Mouse (Mus musculus) embryonic facial prominence, embryonic 12.5 days (tissue): Measurements from ENCODE around the gene Hey2. TPM values are rescaled to one million over a fixed set of nuclear protein-coding genes. Genes with fewer than 3 reads are reported as not detected.

Experiments
- ATAC-seq: fragments of 200-750 bp; cut with Nextera tagmentation; 2 replicates; pipeline ENCODE4 v1.8.0; 2017; ENCODE audit not compliant: insufficient number of reproducible peaks, insufficient read depth, low FRiP score, low TSS enrichment
- H3K27ac ChIP-seq: fragments of 300-500 bp; sonication (generic); 2 replicates; pipeline ENCODE4 v1.5.1; 2016; ENCODE audit warnings: mild to moderate bottlenecking
- H3K27me3 ChIP-seq: fragments of 300-500 bp; sonication (generic); 2 replicates; pipeline ENCODE4 v1.6.1; 2016; ENCODE audit warnings: mild to moderate bottlenecking, moderate library complexity
- H3K36me3 ChIP-seq: fragments of 300-500 bp; sonication (generic); 2 replicates; pipeline ENCODE4 v1.6.1; 2016; ENCODE audit warnings: mild to moderate bottlenecking
- H3K4me1 ChIP-seq: fragments of 300-500 bp; sonication (generic); 2 replicates; pipeline ENCODE4 v1.6.1; 2016
- H3K4me2 ChIP-seq: fragments of 300-500 bp; sonication (generic); replicated peaks from 2 replicates; pipeline ENCODE4 v1.6.1; 2016; ENCODE audit warnings: mild to moderate bottlenecking, moderate library complexity
- H3K4me3 ChIP-seq: fragments of 300-500 bp; sonication (generic); 2 replicates; pipeline ENCODE4 v1.5.1; 2016; ENCODE audit warnings: mild to moderate bottlenecking
- H3K9ac ChIP-seq: fragments of 300-500 bp; sonication (generic); 2 replicates; pipeline ENCODE4 v1.6.1; 2016; ENCODE audit warnings: mild to moderate bottlenecking, moderate library complexity
- H3K9me3 ChIP-seq: fragments of 300-500 bp; sonication (generic); 2 replicates; pipeline ENCODE4 v1.6.1; 2016; ENCODE audit warnings: mild to moderate bottlenecking, moderate library complexity
- WGBS: fragments of 180-500 bp; shearing (Covaris S2); methylation state at CpG from one replicate; pipeline ENCODE4 v1.1.7; 2016; 5-methylcytosine and 5-hydroxymethylcytosine counted together
- polyA plus RNA-seq: library from polyadenylated mRNA; unstranded; fragments of >200 nt; fragmentation: Nextera tagmentation; extraction: Ambion mirVana; gene quantifications from 2 replicates; pipeline ENCODE4 v1.2.1, GENCODE M21; 2016

The Hey2 gene
- polyA plus RNA-seq, 1 experiment from 2014 or later, result 19.2 TPM

GRCm38 (mm10) chr10:30787684-30788339 lies 54.8 kb downstream of the Hey2 start:
- WGBS, result 93% methylated on average over 3 of the region's 3 CpGs

GRCm38 (mm10) chr10:30786103-30786754 lies 56.4 kb downstream of the Hey2 start:
- no peak overlapping the region for H3K27ac ChIP-seq
- WGBS, result 84% methylated on average over 5 of the region's 5 CpGs
- no peak for ATAC-seq

More at GRCm38 (mm10) chr10:30787684-30788339, 54.8 kb downstream of the Hey2 start:
- H3K4me1 ChIP-seq, result no peaks in the 10 kb centered on the region
- H3K9ac ChIP-seq, result no peak overlapping the region
- no peak overlapping the region for H3K27ac ChIP-seq
- no peak overlapping the region for H3K4me3 ChIP-seq
- H3K9me3 ChIP-seq, result no peaks in the 10 kb centered on the region
- H3K4me2 ChIP-seq, result no peak overlapping the region
- H3K36me3 ChIP-seq, result no peaks in the 10 kb centered on the region
- no peak for ATAC-seq
- no peaks in the 10 kb centered on the region for H3K27me3 ChIP-seq

More at GRCm38 (mm10) chr10:30786103-30786754, 56.4 kb downstream of the Hey2 start:
- Histone ChIP-seq H3K4me3 (no peak overlapping the region), H3K4me2 (no peak overlapping the region), H3K9me3 (no peaks in the 10 kb centered on the region), H3K9ac (no peak overlapping the region), H3K4me1 (no peaks in the 10 kb centered on the region), H3K36me3 (no peaks in the 10 kb centered on the region), H3K27me3 (no peaks in the 10 kb centered on the region)

Other genes starting within 250 kb of the Hey2 start
- gene Trmt11, start 242.1 kb downstream of the Hey2 start, polyA plus RNA-seq, result 32.0 and 35.3 TPM in 2 replicates
- 21.6 and 22.7 TPM in 2 replicates for gene Hint3, start 213.2 kb downstream of the Hey2 start, polyA plus RNA-seq
- 12.0 and 14.6 TPM in 2 replicates for gene Ncoa7, start 39.5 kb downstream of the Hey2 start, polyA plus RNA-seq